Mouse (Mus musculus) heart, adult 2 months (tissue): ENCODE data around the gene Tchhl1. TPM values are rescaled to one million over a fixed set of nuclear protein-coding genes. Genes with fewer than 3 reads are reported as not detected.
"Not testable (repeated sequence)": the region's sequence is repeated elsewhere in the genome, so short reads cannot be mapped to it uniquely, and the experiment has no call there.

Source experiments
- DNase-seq, 2 experiments: peaks; one replicate each; pipeline ENCODE4 v3.0.0; 2021
- H3K27ac ChIP-seq: fragments of 200-600 bp; 2 replicates; pipeline ENCODE4 v1.8.1; 2022
- H3K27me3 ChIP-seq: fragments of 200-500 bp; 2 replicates; pipeline ENCODE4 v1.6.1; 2012; ENCODE audit warnings: mild to moderate bottlenecking, low read length, inconsistent platforms, mixed read lengths; ENCODE audit not compliant: control insufficient read depth, insufficient read depth
- H3K36me3 ChIP-seq: fragments of 200-500 bp; 2 replicates; pipeline ENCODE4 v1.6.1; 2012; ENCODE audit warnings: low read length, inconsistent platforms; ENCODE audit not compliant: control insufficient read depth, insufficient read depth
- H3K4me1 ChIP-seq: fragments of 200-500 bp; 2 replicates; pipeline ENCODE4 v1.6.1; 2011; ENCODE audit warnings: low read length; ENCODE audit not compliant: control insufficient read depth, insufficient read depth
- H3K4me3 ChIP-seq: fragments of 200-600 bp; 2 replicates; pipeline ENCODE4 v1.8.1; 2022
- H3K79me2 ChIP-seq: fragments of 200-500 bp; replicated peaks from 2 replicates; pipeline ENCODE4 v1.6.1; 2012; ENCODE audit warnings: mild to moderate bottlenecking, inconsistent platforms, low read length, moderate library complexity, mixed read lengths; ENCODE audit not compliant: control insufficient read depth, insufficient read depth
- H3K9ac ChIP-seq: fragments of 200-500 bp; 2 replicates; pipeline ENCODE4 v1.6.1; 2012; ENCODE audit warnings: low read depth, mild to moderate bottlenecking, control low read depth, inconsistent platforms, low read length, mixed read lengths
- CTCF ChIP-seq: fragments of 200-600 bp; IDR thresholded peaks from 2 replicates; pipeline ENCODE4 v1.8.1; 2022; ENCODE audit warnings: antibody characterized with exemption, mild to moderate bottlenecking, moderate library complexity
- EP300 ChIP-seq: fragments of 200-500 bp; IDR thresholded peaks from 2 replicates; pipeline ENCODE4 v1.6.1; 2011; ENCODE audit warnings: low read depth, low read length, control low read depth; ENCODE audit not compliant: insufficient read depth
- POLR2A ChIP-seq: fragments of 200-500 bp; IDR thresholded peaks from 2 replicates; pipeline ENCODE4 v1.6.1; 2011; ENCODE audit warnings: mild to moderate bottlenecking, low read depth, low read length, control low read depth; ENCODE audit not compliant: insufficient read depth
- WGBS: fragments of 180-500 bp; shearing (Covaris S2); methylation state at CpG from one replicate; pipeline ENCODE4 v1.1.7; 2018; 5-methylcytosine and 5-hydroxymethylcytosine counted together
- intact Hi-C: fragments of 180-260 bp; cut with DNase I; formaldehyde crosslinking; loops from one replicate; pipeline ENCODE4 v1.15.1; 2025
- polyA plus RNA-seq: library from polyadenylated mRNA; depleted of rRNA; stranded (reverse); fragments of >200 nt; gene quantifications from 2 replicates; pipeline ENCODE4 v1.2.3, GENCODE M21; 2012
- total RNA-seq, 2 experiments: library from RNA; stranded (reverse); gene quantifications; 2 replicates each; pipeline ENCODE4 v1.2.3; 2021

Tchhl1 gene
- total and polyA plus RNA-seq, 3 experiments: not detected

DNA sequence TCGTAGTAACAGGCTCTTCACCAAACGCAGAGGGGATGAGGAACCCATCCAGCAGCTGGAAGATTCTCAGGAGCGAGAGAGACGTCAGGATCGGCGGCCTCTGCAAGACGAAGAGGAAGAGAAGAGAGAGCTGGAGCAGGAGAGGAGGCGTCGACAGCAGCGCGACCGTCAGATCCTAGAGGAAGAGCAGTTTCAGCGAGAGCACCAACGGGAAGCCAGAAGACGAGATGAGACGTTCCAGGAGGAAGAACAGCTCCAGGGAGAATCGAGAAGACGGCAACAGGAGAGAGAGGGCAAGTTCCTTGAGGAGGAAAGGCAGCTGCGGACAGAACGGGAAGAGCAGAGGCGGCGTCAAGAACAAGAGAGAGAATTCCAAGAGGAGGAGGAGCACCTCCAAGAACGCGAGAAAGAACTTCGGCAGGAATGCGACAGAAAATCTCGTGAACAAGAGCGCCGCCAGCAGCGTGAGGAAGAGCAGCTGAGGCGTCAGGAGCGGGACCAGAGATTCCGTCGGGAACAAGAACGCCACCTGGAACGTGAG lies 23.3 kb upstream of the Tchhl1 start:
- H3K4me3 ChIP-seq: peak overlapping the region; percentile 57
- H3K36me3 ChIP-seq: no peaks in the 10 kb centered on the region
- H3K4me1 ChIP-seq: no peaks in the 10 kb centered on the region; the same call in 1 of the 2 replicates
- H3K27me3 ChIP-seq: peaks cover 17% of the 10 kb centered on the region
- TF ChIP-seq EP300: no peak
- no peak for TF ChIP-seq CTCF
- TF ChIP-seq POLR2A: no peak
- H3K9ac ChIP-seq: no peak overlapping the region
- intact Hi-C loops: no loop called here
- H3K27ac ChIP-seq: no peak overlapping the region
- peak; percentile 10 to 38 for DNase-seq
- WGBS: under 1% methylated on average over 36 of the region's 36 CpGs
- no peaks in the 10 kb centered on the region for H3K79me2 ChIP-seq

DNA sequence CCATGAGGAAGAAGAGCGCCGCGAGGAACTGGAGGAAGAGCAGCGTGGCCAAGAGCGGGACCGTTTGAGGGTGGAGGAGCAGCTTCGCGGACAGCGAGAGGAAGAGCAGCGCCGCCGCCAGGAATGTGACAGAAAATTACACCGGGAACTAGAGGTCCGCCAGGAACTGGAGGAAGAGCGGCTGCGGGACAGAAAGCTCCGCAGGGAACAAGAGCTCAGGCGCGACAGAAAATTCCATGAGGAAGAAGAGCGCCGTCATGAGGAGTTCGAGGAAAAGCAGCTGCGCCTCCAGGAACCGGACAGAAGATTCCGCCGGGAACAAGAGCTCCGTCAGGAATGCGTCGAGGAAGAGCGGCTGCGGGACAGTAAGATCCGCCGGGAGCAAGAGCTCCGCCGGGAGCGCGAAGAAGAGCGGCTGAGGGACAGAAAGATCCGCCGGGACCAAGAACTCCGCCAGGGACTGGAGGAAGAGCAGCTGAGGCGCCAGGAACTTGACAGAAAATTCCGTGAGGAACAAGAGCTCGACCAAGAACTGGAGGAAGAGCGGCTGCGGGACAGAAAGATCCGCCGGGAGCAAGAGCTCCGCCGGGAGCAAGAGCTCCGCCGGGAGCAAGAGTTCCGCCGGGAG lies 22.3 kb upstream of the Tchhl1 start:
- Histone ChIP-seq H3K4me3 (peak overlapping the region; percentile 49), H3K4me1 (no peaks in the 10 kb centered on the region; the same call in 1 of the 2 replicates), H3K9ac (no peak overlapping the region), H3K79me2 (no peaks in the 10 kb centered on the region), H3K27me3 (peaks cover 16% of the 10 kb centered on the region), H3K27ac (no peak overlapping the region), H3K36me3 (no peaks in the 10 kb centered on the region)
- intact Hi-C loops: no loop called here
- DNase-seq: peak; percentile 14 to 32
- 1% methylated on average over 54 of the region's 54 CpGs for WGBS
- TF ChIP-seq EP300 (no peak), POLR2A (no peak), CTCF (peak; percentile 7; the same call in 1 of the 2 replicates)

DNA sequence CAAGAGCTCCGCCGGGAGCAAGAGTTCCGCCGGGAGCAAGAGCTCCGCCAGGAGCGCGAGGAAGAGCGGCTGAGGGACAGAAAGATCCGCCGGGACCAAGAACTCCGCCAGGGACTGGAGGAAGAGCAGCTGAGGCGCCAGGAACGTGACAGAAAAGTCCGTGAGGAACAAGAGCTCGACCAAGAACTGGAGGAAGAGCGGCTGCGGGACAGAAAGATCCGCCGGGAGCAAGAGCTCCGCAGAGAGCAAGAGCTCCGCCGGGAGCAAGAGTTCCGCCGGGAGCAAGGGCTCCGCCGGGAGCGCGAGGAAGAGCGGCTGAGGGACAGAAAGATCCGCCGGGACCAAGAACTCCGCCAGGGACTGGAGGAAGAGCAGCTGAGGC lies 21.8 kb upstream of the Tchhl1 start:
- intact Hi-C loops, H3K36me3 ChIP-seq, H3K4me1 ChIP-seq, H3K27ac ChIP-seq, H3K79me2 ChIP-seq, DNase-seq, H3K9ac ChIP-seq: not testable (repeated sequence)
- 1% methylated on average over 32 of the region's 32 CpGs for WGBS
- Histone ChIP-seq H3K4me3 (peak overlapping the region; percentile 49), H3K27me3 (peaks cover 19% of the 10 kb centered on the region)

DNA sequence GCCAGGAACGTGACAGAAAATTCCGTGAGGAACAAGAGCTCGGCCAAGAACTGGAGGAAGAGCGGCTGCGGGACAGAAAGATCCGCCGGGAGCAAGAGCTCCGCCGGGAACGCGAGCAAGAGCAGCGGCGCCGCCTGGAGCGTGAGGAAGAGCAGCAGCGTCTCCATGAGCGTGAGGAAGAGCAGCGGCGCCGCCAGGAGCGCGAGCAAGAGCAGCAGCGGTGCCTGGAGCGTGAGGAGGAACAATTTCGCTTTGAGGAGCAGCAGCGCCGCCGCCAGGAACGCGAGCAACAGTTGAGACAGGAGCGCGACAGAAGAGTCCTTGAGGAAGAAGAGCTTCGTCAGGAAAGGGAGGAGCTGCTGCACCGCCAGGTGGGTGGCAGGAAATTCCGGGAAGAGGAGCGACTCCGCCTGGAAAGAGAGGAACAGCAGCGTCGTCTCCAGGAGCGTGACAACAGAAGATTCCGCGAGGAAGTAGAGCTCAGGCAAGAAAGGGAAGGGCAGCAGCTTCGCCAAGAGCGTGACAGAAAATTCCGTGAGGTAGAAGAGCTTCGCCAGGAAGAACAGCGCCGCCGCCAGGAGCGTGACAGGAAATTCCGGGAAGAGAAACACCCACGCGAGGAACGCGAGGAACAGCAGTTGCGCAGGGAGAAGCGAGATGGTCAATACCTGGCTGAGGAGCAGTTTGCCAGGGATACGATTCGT lies 21.3 kb upstream of the Tchhl1 start:
- no peak overlapping the region for H3K27ac ChIP-seq
- no peaks in the 10 kb centered on the region; the same call in 1 of the 2 replicates for H3K4me1 ChIP-seq
- peak; percentile 61 to 68 for DNase-seq
- no peaks in the 10 kb centered on the region for H3K79me2 ChIP-seq
- no peaks in the 10 kb centered on the region for H3K36me3 ChIP-seq
- peak overlapping the region; percentile 49 for H3K4me3 ChIP-seq
- 1% methylated on average over 59 of the region's 59 CpGs for WGBS
- TF ChIP-seq EP300 (no peak), CTCF (peak; percentile 39)
- intact Hi-C loops: no loop called here
- peak overlapping the region; percentile 22 for H3K9ac ChIP-seq
- H3K27me3 ChIP-seq: peaks cover 19% of the 10 kb centered on the region

DNA sequence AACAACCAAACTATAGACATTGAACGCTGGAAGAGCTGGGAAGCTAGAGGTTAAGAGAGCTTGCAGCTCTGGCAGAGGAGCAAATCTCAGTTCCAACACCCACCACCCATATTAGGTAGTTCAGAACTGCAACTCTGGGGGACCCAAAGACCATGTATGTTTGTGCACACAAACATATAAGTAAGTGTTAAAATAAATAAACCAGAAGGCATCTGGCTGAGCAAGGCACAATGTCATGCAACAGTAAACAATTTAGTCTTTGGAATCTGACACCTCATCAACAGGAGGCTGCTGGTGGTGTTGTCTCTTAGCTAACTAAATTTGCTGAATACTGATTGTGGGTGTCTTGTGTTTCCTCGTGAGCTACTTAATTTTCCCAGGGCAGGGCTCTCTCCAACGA lies 2.0 kb upstream of the Tchhl1 start:
- Histone ChIP-seq H3K27me3 (no peaks in the 10 kb centered on the region), H3K9ac (no peak overlapping the region), H3K4me1 (no peaks in the 10 kb centered on the region), H3K79me2 (no peaks in the 10 kb centered on the region), H3K27ac (no peak overlapping the region), H3K36me3 (no peaks in the 10 kb centered on the region), H3K4me3 (no peak overlapping the region)
- TF ChIP-seq POLR2A: no peak
- no peak for DNase-seq
- WGBS: 60% methylated on average over 3 of the region's 3 CpGs
- intact Hi-C loops: no loop called here

DNA sequence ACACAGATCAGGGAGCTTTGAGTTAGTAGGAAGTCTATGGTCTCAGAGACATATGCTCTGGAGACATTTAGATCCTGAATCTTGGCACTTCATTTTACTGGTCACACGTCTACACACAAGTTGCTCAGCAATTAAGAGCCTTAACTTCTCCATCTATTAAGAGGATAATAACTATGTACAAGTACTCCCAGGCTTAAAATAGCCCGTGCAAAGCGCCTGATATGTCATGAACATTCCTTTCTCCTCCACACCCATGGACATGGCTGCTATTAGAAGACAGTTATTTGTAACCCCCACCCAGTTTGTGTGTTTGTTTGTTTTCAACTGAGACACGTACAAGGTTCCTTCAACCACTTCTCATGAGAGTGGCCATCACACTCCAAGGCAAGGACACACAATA lies 1.4 kb upstream of the Tchhl1 start:
- TF ChIP-seq POLR2A (no peak), CTCF (no peak), EP300 (no peak)
- H3K4me1 ChIP-seq: no peaks in the 10 kb centered on the region
- intact Hi-C loops: no loop called here
- DNase-seq: no peak
- no peak overlapping the region for H3K4me3 ChIP-seq
- H3K36me3 ChIP-seq: no peaks in the 10 kb centered on the region
- WGBS: 57% methylated on average over 4 of the region's 4 CpGs
- no peak overlapping the region for H3K9ac ChIP-seq
- no peak overlapping the region for H3K27ac ChIP-seq
- no peaks in the 10 kb centered on the region for H3K27me3 ChIP-seq
- H3K79me2 ChIP-seq: no peaks in the 10 kb centered on the region
